Mouse (Mus musculus): ENCODE data around the gene Tle4.
A peak's percentile ranks its signal among the peaks of the same experiment; 100 is the strongest.

Tle4 gene

DNA sequence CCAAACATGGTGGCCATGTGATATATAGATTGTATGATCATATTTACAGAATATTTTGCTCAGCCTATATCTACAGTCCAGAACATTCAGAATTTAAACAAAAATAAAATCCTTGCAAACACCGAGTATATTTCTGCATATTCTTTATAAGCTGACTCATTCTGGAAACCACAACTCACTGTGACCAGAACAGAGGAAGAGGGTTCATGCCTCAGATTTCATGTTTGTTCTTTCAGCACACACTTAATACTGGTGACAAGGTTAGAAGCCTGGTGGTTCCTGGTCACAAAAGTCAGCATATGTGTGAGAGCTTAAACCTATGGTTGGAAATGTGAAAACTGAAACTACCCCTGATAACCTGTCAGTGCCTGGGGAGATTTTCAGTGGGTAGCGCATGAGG lies 129.1 kb downstream of the Tle4 start:
- DNase-seq (ENCODE audit: low read depth, low spot score): peak; percentile 52

DNA sequence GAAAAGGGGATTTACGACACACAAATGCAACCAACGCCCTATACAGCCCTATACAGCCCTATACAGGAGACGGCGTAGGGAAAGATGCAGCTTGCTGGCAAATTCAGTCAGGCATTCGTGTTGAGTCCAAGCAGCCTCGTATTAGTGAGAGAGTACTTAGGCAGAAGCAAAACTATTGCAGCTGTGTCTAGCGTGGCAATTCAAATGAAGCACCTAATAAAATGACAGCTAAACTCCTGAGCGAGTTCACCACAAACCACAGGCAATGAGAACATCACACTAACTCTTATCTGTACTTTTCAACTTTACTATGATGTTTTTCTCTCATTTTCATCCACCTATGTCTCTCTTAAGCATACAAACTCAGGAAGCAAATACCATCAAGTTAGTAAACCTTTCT lies 131.8 kb downstream of the Tle4 start:
- DNase-seq (ENCODE audit: low read depth, low spot score): peak; percentile 73

DNA sequence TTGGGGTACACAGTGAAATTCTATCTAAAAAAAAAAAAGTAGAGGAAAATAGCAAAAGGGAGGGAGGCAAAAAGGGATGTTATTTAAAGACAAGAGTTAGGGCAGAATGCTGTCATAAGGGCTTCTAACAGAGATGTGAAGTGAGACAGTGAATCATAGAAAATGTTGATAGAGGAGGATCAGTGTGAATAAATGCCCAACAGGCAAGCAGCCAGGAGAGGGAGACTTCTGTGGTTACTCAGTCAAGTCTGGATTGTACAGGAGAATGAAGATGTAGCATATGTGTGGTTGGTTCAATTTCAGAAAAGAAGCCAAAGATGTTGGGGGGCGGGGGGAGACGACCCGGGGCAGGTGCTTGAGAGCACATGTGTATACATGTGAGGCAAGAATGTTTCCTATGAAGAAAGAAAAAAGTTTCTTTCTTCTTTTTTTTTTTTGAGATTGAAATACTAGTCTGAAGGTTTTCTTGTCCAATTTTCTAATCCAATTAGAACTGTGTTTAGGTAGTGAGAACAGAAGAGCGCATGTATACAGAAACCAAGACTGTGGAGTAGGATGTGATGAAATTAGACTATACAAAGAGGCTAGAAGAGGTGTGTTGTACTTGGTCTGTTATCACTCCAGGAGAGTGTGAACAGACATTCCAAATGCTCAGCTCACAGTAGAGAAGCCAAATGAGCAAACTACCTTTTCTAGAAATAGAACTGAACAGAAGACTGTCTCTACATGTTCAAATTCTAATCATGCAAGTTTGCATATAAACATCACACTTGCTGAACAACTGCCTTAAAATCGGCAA lies 134.4 kb downstream of the Tle4 start:
- DNase-seq (ENCODE audit: low read depth, low spot score): no peak

DNA sequence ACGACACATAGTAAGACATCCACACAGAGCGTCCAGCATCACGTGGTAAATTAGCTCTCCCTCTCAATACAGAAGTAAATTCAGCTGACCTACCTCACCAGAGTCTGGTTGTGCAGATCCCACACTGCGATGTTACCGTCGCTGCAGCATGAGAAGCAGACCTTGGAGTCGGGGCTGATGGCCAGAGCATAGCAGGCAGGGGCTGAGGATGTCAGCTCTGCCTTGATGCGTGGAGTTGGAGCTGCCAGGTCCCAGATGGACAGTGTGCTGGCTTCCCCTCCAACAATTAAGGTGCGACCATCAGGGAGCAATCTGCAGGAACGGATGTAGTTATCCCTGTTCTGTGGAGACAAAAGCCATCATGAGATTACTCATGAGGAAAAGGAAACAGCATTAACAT lies 144.4 kb downstream of the Tle4 start:
- DNase-seq (ENCODE audit: low read depth, low spot score): no peak

DNA sequence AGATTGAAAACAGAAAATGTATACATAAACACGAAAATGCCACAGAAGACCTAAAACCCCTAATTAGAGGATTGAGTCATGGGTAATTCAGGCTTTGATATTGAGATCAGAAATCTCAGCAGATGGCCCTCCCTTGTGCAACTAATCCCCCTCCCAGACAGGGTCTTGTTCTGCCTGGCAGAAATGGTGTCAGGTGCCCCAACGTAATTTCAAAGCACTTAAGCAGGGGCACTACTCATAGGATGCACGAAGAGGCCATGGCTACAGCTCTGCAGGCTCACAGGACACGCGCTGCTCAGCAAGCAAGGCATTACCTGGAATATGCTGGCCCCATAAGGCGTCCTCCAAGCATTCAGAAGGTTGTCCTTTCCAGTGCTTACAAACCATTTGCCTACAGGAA lies 146.5 kb downstream of the Tle4 start:
- no peak for DNase-seq (ENCODE audit: low read depth, low spot score)

DNA sequence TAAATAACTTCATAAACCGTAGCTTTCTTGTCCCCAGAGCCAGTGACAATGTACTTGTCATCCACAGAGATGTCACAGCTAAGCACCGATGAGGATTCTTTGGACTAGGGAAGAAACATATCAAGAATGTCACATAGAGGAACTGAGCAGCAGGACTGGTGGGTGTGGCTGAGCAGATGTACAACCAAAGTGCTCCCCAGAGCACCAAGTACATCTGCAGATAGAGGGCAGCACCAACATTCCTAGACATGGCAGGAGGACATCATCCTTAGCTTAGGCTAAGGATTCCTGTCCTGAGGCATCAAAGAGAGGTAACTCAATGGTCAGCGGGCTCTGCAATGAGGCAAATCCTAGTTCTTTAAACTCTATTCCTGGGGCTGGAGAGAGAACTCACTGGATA lies 148.1 kb downstream of the Tle4 start:
- DNase-seq (ENCODE audit: low read depth, low spot score): peak; percentile 67

DNA sequence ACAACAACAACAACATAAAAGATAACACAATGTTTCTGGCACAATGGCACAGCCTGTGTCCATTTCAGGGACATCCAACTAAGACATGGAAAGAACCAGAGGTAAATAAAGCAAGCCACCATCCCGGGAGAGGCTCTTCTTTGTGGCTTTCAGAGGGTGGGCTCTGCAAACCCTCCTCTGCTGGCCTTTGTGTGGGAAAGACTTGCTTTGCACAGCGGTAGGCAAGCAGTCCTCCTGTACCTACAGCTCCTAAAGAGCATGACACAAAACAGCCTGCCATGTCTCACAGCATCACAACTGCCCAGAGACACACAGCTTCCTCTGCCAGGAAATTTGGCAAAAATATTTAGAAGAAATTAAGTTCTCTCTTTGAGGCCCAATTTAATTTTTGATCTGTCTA lies 149.3 kb downstream of the Tle4 start:
- DNase-seq (ENCODE audit: low read depth, low spot score): no peak

DNA sequence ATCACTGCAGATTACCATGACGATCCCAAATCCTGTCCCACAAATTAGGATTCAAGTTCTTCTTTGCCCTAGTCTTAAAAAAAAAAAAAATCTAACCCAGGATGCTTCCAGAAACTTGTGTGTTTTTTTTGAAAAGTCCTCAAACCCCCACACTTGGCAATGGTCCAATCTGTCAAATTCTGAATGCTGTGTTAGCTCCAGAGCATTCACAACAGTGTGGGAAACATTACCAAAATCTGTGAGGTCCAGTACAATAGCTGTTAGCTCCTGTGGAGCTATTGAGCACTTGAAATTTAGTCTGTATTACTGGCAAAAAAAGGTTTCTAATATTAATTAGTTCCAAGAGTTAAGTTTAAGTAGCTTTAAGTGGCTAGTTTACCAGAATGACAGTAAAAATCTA lies 150.4 kb downstream of the Tle4 start:
- no peak for DNase-seq (ENCODE audit: low read depth, low spot score)

DNA sequence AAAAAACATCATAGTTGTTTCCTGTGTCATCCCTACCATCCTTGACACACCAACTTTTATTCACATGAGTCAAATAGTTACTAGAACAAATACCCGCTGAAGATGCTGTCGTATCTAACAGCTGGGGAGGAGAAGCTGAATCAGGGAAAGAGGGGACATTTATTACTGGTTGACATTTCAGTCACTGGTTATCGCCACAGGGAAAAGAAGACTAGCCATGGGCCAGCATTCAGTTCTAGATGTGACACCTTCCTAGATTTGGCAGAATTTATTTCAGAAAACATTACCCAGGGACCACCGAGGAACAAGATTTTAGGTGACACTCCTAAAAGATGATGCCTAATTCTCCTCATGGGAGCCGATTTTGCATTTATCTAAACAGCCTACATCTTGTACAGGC lies 156.0 kb downstream of the Tle4 start:
- DNase-seq (ENCODE audit: low read depth, low spot score): no peak

DNA sequence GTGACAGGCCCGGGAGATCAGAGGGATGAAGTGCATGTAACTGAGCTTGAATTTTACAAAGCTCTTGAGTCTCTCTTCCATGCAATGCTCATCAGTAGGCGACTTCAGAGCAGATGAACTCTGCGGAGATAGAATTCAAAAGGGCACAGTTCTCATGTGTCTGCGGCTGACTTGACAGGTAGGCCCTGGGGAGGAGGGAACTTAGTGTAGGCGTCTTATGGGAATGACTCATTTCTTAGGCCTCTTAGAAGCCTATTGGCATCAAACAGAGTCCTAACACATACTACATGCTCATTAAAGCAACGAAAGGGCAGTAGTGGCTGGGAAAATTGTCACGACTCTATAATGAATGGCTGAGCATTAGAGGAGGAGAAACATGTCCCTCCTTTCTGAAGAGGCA lies 160.6 kb downstream of the Tle4 start:
- DNase-seq (ENCODE audit: low read depth, low spot score): no peak

DNA sequence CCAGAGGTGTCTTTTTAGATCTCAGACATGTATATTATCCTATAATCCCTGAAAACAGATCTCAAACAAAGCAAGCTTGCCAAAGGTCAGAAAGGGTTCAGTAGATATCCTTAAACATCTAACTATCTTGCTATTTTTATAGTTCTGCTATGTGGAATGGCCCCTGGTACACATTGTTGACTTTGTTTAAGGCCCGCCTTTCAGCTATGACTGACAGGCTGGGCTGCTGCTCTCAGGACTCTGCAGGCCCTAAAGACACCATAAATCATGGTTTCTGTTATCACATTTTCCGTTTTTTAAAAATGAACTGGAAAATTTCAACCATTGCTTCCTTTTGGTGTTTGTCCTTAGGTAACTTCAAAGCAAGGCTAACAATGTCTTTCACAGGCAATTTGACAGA lies 161.3 kb downstream of the Tle4 start:
- DNase-seq (ENCODE audit: low read depth, low spot score): no peak

DNA sequence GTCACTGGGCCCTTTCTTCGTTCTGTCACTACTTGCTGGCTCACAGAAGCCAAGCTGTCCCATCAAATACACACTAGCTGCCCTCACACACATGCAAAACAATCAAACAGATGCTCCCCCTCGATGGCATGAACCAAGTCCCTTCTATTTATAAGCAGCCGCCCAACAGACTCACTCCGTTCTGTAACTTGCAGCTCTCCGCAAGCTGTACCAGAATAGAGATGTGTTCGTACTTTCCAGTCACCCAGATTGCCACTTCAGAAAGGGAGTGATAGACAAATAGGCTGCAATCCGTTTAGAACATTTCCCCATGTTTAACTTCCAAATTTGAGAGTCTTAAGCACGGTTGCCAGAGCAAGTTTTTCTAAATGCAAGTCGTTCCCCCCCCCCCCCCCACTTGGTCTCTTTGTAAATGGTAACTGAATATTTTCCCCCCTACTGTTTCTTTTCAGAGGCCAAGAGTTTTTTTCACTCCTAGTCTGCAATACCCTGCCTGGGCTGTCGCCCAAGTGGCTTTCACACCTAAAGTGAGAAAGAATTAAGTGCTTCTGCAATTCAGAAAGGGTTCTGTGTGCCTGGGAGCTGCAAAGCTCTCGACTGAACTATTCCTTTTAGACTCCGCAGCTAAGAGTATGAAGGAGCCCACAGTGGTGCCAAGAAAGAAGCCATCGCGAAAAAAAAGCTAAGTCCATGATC lies 162.0 kb downstream of the Tle4 start:
- DNase-seq (ENCODE audit: low read depth, low spot score): no peak

DNA sequence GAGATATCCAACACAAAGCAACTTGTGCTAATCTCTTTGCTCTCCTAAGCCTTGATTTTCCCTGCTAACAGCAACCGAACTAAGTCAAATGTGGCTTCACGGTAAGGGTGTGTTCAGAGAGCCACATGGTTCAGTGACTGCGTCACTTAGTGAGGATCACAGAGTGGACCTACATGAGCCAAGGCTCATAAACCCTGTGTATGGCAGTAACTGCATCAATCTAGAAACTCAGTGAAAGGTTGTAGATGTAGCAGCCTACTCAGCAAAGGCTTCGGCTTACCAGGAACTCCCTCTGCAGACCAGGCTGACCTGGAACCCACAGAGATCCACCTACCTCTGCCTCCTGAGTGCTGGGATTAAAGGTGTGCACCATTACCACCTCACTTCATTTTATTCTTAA lies 164.0 kb downstream of the Tle4 start:
- no peak for DNase-seq (ENCODE audit: low read depth, low spot score)

DNA sequence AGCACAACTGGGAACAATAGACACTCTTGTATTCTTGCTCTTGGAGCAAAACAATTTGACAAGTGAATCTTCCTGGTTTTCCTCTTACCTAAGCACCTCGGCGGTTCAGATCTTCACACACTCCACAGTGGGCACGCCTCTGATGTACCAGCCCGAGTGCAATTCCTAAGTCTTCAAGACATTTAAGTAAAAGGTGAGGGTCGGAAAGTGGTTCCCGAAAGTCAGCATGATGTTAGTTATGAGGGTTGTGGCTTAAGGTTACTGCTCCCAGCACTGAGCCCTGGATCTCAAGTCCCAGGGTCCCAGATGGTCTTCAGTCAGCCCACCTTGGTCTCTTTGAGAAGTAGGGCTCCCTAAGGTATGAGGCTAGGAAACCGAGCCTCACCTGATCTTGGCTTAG lies 165.4 kb downstream of the Tle4 start:
- DNase-seq (ENCODE audit: low read depth, low spot score): no peak

DNA sequence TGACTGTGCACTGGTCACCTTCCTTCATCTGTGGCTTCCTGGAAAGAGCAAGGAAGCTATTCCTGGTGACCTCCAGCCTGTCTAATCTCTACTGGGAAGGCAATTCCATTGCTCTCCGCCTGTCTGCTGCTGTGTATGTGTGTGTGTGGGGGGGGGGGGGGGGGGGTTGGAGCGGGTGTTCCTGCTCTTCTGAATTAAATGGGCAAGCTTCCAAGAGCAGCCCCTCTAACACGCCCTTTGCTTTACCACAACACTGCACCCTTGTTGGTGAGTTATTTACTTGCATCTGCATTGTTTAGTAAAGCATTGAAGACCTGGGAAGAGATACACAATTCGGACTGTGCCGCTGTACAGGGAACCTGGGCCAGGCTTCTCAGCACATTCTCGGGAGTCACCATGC lies 170.9 kb downstream of the Tle4 start:
- DNase-seq (ENCODE audit: low read depth, low spot score): no peak

DNA sequence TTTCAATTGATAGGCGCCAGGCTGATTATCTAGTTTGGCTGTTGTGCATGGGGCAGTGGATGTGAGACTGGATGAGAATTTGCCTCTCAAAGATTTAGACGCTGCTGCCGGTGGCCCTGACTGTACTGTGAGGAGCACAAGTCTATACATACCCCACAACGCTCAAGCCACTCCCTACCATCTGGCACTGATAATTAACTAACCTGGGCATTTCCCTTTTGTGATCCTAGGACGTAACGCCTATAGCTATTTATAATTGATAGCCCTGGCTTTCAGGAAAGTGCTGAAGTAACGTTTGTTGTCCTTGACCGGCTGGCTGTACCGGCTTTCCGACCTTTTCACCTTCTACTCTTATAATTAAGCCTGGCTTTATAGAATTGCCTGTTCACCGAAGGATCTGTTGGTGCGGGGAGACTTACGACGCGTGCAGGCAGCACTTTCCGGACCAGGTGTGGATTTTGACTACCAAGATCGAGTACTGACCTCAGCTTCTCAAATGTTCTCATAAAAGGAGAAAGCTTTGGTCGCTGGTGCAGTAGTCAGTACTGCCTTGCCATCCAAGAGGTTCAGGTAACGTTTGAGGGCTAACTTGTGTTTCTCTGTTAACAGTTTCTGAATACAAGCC lies 171.5 kb downstream of the Tle4 start:
- DNase-seq (ENCODE audit: low read depth, low spot score): no peak

DNA sequence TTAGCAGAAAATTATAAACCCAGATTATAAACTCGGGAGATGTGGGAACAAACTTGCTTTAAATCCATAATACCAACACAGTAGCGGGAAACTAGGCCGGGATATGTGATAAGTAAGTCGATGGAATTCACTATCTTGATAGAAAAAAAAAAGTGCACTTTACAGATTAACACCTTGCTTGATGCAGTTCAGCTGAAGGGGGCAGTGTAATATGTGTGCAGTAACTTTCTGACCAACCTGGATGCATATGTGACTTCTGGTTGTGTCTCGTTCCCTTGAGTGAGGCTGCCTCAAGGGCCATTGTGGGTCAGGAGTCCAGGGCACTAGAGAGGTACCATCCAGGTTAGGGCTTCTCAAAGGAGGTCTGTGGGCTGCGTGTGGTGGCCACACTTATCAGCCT lies 172.7 kb downstream of the Tle4 start:
- DNase-seq (ENCODE audit: low read depth, low spot score): no peak

DNA sequence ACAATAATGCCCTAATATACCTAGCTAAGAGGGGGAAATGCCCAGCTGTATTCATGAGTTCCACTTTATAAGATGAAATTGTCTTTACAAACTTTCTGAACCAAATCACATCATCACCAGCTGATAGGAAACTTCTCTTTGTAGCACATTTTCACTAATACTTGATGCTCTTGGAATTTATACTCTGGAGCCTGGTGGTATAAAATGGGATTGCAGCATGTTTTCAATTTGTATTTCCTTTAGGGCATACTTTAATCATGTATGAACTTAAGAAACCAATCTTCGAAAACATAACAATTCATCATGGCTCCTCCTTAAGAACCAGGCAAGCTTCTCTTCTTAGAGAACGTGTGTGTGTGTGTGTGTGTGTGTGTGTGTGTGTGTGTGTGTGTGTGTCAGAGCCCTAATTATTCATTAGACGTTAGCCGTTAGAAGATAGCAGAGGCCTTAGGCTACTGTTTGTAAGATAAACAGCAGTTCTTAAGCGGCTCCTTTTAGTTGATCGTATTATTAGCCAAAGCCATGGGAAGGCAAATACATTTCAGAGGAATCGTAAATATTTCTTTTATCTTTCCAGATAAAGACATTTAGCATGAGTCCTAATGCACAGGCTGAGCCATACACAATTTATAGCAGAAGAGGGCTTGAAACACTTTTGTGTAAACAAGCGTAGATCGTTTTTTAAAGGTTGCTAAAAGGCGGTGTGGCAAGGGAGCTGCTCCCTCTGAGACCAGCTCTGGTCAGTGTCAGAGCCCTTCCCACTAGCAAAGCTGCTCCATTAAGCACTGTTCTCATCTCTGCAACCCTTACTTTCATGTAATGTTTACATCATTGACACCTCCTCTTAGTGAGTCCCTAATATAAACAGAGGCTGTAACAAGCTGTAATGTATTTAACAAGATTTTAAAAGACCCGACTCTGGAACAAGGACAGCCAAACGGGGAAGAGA lies 173.6 kb downstream of the Tle4 start:
- no peak for DNase-seq (ENCODE audit: low read depth, low spot score)

DNA sequence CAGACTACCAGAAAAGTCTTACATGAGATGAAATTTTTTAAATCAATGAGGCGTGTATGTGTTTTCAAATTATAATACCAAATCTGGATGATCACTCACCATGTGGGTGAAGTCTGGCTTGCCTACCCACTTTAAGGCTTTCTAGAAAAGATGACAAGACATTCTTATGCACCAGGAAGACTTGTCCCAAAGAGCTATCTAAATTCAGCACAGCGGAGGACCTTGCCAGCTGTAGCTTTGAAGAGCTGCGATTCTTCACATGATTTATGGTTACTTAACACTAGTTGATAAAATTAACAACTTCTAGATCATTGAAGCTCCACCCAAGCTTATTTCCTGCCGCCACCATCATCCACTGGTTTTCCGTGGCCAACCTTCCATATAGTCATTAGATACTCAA lies 176.2 kb downstream of the Tle4 start:
- no peak for DNase-seq (ENCODE audit: low read depth, low spot score)

DNA sequence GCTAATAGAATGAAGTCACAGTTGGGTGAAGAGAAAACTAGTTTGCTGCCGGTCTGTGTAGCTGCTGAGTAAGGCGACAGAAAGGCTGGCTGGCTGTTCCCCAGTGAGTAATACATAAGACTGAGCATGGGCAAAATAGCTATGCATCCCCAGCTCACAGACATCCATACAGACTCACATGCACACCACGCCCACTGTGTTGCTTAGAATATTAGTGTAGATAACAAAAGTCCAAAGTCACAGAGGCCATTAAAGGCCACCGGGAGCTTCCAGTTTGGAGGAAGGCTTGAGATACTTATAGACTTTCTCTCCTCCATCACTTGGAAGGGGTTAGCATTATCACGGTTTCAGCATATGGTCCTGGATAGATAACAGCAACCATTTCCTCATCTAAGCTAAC lies 178.0 kb downstream of the Tle4 start:
- DNase-seq (ENCODE audit: low read depth, low spot score): no peak

DNA sequence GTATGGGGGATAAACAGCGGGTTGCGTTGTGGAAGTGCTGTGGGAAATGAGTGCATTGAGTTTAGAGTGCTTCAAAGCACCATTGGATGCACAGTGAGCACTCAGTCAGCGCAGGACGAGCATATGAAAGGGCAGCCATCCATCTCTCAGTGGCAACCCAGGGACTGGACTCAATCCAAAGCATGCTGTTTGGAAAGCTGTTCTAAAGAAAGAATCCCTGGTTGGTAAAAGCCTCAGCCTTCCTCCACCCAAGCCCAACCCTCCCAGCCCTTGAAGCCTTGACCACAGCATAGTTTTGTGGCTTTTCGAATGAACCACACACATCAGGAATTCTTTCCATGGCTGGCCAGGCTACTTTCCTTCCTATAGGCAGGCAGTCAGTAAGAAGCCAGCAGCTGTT lies 181.0 kb downstream of the Tle4 start:
- no peak for DNase-seq (ENCODE audit: low read depth, low spot score)

DNA sequence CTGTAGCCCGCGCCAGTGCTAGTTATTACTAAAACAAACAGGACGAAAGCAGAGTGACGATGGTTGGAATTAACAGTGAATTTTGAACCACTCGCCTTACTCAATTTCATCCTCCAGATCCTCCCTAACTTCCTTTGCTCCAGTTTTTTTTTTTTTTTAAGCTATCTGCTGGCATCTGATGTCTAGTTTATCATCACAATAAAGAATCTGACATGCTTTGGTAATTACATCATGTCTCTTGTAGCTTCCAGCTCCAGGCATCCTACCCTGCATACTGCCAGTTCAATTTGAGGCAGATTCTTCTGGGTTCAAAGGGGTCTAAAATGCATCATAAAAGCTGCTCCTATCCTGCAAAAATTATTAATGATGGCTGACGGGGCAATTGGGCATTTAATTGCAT lies 181.9 kb downstream of the Tle4 start:
- DNase-seq (ENCODE audit: low read depth, low spot score): no peak

Data from A20 (cell line).